Mouse (Mus musculus): ENCODE data around the gene Msh5.
"Not testable (repeated sequence)": the region's sequence is repeated elsewhere in the genome, so short reads cannot be mapped to it uniquely, and the experiment has no call there.

Msh5 gene

DNA sequence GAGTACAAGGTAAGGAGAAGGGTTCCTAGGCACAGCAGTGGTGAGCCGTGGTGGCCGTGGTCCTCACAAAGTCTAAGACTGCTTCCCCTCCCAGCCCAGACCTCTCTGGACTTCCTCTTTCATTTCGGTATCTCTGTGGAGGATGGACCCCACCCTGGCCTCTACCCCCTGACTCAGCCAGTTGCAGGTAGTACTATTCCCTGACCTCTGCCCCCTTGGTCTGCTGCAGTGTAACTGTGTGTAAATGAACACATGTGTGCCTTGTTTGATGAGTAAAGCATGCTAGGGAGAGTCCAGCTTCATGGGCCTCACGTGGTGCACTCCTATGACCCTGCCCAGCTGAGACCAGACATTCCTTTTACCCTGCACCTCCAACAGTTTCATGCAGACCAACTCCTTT is 22.8 kb downstream of the Msh5 start:
- in situ Hi-C loops (cut with MboI, MseI): loop anchor here (5.0 kb wide), 1 partner anchor 39 kb away; no protein-coding TSS in a partner anchor

DNA sequence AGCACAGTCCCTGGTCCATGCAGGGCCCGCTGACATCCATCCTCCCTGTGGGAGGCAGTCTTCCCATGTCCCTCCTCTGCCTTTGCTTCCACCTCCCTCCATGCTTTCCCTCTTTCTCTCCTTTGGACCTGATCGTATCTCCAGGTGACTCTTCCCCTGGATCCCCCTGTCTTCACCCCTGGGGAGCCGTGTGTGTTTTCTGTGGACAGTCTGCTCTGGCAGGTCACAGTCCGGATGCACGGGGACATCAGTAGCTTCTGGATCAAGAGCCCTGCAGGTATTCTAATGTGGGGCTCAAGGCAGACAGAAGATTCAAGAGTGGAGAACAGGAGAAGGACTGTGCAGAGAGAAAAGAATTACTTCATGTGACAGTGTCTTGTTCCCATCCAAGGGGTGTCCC is 23.3 kb downstream of the Msh5 start:
- in situ Hi-C loops (cut with MboI, MseI): loop anchor here (5.0 kb wide), 1 partner anchor 39 kb away; no protein-coding TSS in a partner anchor

DNA sequence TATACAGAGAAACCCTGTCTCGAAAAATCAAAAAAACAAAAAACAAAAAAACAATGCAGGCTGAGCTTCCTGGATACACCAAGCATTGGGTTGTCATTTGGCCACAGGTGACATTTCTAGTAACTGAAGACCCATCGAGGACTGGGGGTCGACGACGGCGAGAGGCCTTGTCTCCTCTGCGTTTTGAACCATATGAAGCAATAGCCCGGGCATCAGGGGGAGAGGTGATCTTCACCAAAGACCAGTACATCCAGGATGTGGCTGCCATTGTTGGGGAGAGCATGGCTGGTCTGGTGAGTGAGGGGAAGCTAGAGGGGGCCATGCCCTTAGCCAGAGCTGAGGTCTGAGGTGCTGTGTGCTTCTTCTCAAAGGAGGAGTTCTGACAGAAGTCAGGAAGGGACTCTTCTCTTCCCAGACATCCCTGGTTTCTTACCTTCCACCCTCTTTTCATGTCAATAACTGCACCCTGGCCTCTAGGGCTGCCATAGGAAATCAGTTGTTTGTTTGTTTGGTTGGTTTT is 23.9 kb downstream of the Msh5 start:
- in situ Hi-C loops (cut with MboI, MseI): loop anchor here (5.0 kb wide), 1 partner anchor 40 kb away; no protein-coding TSS in a partner anchor

DNA sequence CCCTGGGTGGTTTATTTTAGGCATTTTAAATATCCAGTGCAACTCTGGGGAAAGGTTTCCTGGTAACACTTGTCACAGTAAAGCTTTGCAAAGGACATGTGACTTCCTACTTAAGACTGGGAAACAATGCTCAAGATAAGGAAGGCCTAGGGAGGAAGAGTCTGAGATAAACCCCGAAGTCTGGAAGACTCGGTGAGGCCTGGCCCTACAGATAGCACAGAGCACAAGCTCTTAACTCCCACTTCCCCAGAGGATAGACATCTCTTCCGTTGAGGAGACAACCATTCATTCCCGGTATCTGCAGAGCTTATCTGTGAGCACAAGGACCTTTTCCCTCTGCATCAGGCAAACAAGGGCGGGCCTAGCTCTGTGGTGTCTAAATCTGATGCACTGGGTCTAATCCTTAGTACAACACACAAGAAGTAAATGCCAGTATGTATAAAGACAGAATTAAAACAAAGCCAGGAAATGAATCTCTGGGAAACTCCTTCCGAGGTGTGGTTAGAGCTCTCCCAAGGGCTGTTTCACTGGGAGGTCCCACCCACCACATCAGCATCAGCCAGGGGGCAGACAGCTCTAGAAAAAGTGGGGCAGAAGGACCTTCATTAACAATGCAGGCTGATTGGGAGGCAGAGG is 24.6 kb downstream of the Msh5 start:
- in situ Hi-C loops (cut with MboI, MseI): loop anchor here (5.0 kb wide), 1 partner anchor 40 kb away; no protein-coding TSS in a partner anchor

DNA sequence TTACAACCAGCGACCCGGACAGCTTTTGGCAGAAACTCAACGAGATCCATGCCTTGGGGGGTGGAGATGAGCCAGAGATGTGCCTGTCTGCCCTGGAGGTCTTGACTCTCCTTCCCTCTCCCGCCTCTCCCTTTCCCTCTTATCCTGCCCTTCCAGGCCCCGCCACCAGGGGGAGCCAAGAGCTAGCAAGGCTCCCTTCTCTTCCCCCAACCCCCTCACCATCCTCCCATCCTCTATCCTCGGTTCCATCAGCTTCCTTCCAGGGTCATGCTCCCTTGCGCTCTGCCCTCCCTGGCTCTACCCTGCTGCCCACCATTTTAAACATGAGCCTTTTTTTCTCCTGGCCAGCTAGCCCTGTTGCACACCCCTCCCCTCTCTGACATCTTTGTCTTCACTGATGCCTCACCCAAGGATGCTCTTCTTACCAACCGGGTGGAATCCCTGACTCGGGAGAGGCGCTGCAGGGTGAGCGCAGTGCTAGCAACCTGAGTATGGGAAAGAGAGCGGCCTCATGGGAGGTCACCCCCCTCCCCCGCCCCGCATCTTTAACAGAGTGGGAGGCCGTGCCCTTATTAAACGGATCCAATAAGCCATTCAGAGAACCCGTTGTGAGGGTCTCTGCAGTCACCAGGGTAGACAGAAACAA is 25.3 kb downstream of the Msh5 start:
- in situ Hi-C loops (cut with MboI, MseI): loop anchor here (5.0 kb wide), 1 partner anchor 41 kb away; no protein-coding TSS in a partner anchor

DNA sequence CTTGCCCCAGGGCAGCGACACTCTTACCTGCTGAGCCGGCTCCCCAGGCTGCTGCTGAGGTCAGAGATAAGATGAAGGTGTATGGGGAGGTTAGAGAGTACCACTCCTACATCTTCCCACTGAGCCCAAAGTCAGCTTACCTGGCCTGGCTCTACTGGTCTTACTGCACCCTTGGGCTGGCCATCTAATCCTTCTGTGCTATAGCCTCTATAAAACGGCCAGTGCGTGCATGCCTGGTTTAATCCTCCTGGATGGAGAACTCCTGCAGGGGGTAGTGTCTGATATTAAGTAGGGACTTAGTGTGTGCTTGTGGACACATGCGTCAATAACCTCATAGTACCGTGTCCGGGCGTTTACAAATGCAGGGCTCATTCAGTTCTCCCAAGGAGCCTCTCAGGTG is 26.0 kb downstream of the Msh5 start:
- in situ Hi-C loops (cut with MboI, MseI): loop anchor here (5.0 kb wide), 1 partner anchor 42 kb away; no protein-coding TSS in a partner anchor

DNA sequence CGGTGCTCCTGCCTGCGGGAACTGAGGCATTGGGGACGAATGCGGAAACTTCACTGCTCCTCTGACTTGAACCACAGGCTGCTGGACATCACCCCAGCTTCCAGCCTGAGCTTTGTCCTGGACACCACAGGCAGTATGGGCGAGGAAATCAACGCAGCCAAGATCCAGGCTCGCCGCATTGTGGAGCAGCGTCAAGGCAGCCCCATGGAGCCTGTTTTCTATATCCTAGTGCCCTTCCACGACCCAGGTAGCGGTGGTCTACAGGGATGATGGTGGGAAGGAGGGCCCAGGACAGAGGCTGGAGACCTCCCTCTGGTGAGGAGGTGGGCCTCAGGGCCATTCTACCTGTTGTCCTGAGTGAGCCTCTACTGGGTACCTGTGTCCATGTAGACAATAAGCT is 26.7 kb downstream of the Msh5 start:
- in situ Hi-C loops (cut with MboI, MseI): loop anchor here (5.0 kb wide), 1 partner anchor 42 kb away; no protein-coding TSS in a partner anchor

DNA sequence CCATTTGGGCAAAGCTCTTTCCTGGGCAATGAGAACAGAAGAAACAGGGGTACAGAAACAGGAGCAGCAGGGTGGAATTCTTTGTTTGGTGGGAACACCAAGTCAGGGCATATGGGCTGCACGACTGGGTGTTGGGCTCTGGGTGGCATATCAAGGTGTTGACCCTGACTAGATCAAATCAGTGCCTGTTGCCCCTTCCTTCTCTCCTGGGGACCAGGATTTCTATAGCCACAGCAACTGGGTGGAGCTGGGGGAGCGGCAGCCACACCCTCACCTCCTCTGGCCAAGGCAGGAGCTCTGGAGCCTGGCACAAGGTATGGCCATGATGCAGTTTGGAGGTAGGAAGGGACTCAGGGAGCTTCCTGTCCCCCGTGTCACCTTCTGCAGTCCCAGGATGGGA is 28.4 kb downstream of the Msh5 start:
- in situ Hi-C loops (cut with MboI, MseI): no loop called here

DNA sequence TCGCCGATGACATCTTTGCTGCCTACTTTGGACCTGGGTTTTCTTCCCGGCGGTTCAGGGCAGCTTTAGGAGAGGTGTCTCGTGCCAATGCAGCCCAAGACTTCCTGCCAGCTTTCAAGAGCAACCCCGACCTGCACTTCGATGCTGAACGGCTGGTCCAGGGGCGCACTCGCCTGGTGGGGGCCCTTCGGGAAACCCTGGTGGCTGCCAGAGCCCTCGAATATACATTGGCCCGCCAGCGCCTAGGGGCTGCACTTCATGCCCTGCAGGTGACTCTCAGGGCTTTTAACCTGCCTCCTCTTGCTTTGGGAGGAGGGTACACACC is 28.9 kb downstream of the Msh5 start:
- in situ Hi-C loops (cut with MboI, MseI): no loop called here

DNA sequence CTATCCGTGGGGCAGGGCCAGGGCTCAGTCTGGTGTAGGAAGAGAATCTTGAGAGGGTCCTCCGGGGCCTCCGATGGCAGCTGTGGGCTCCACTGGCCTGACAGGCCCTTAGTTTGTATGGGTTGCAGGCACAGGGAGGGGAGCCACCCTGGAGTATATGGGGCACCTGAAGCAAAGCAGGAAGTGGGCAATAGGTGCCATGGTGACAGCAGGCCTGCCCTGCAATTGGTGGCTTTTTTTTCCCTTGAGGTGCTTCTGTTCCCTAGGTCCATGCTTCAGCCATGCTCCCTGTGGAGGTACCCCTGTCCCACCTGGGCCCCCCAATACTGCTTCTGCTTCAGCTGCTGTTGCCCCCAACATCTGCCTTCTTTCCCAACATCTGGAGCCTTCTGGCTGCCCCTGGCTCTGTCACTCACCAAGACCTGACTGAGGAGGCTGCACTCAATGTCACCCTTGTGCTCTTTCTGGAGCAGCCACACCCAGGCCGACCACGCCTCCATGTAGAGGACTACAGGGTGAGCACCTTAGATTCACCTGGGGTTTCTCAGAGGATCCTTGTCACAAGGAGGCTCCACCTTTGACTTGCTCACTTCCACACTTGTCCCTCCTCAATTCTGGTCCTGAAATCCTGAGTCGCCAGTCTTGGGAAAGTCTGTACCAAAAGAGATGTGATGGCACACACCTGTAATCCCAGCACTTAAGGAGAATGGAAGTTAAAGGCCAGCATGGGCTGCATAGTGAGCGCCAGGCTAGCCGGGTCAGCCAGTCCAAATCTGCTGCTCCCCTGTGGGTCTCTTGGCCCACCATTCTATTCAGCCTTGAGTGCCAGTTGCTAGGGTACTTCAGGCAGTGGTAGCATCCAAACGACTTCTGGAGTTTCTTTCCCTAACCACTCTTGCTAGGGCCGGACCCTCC is 29.5 kb downstream of the Msh5 start:
- in situ Hi-C loops (cut with MboI, MseI): no loop called here

DNA sequence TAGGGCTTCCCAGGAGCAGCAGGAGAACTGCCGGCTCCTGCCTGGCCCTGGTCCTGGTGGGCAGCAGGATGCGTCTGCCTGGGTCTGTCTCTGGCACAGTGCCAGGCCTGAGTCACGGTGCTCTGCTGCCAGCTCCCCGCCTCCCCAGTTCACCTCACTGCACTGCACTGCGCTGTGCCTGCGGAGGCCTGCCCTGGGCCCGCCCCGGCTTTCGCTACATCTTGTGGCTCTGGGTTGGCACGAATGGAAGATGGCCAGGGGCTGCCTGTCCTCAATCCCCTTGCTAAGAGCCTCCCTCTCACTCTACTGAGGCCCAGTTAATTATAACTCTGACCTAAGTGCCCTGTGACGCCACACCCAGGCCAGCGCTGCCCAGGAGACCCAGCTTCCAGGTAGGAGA is 30.2 kb downstream of the Msh5 start, which contains the start of gene Vwa7:
Gene Vwa7, plus strand, starts transcription at position 204 of the 400 bp plus-strand sequence.
- in situ Hi-C loops (cut with MboI, MseI): no loop called here

DNA sequence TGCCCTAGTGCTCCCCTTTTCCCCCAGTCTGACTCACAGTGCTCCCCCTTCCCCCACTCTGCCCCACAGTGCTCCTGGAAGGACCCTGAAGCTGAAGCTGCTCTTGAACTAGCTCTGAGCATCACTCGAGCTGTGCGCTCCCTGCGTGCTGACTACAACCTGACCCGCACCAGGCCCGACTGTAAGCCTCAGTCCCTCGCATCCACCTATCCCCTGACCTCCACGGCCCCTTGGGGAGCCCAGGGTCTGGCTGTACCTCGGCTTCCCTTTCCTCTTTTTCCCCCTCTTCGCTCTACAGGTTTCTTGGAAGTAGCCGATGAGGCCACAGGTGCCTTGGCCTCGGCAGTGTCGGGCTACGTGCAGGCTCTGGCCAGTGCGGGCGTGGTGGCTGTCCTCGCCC is 31.2 kb downstream of the Msh5 start:
- in situ Hi-C loops (cut with MboI, MseI): no loop called here

DNA sequence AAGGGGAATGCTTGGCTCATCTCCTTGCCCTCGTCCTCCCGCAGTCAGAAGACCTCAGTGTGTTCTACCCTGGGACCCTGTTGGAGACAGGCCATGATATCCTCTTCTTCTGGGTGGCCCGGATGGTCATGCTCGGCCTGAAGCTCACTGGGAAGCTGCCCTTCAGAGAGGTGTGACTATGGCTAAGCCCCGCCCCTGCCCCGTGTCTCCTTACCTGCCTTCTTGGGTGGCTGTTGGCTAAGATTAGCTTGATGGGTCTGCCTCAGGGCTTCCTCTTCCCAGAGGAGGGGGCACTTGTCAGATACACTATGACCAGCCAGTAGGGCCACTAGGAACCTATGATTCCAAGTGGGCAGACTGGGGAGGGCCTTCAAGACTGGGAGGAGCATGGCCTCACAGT is 33.3 kb downstream of the Msh5 start:
- in situ Hi-C loops (cut with MboI, MseI): no loop called here

DNA sequence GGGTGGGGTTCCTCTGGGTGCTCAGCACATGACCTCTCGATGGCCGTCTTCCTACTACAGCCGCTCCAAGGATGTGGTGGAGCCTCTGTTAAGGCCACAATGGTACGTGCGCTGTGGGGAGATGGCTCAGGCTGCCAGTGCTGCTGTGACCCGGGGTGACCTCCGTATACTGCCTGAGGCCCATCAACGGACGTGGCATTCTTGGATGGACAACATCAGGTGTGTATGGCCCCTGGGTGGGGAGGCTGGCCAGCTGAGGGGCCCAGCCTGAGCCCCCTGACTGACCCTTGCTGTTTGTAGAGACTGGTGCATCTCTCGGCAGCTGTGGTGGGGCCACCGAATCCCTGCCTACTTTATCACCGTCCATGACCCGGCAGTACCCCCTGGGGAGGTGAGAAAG is 34.1 kb downstream of the Msh5 start:
- in situ Hi-C loops (cut with MboI, MseI): no loop called here

DNA sequence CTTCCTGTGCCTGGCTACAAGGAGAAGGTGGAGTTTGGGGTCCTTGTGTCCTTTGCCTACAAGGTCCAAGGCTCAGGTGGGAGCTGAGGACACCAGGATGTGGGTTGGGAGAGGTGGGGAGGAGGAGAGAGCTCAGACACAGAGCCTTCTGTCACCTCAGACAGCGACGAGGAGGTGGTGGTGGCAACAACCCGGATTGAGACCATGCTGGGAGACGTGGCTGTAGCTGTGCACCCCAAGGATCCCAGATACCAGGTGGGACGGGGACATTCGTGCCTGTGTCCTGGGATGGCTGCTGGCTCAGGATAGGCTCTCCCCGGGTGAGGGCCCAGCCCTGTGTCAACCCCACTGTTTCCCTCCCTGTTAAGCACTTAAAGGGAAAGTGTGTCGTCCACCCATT is 35.1 kb downstream of the Msh5 start:
- in situ Hi-C loops (cut with MboI, MseI): no loop called here

DNA sequence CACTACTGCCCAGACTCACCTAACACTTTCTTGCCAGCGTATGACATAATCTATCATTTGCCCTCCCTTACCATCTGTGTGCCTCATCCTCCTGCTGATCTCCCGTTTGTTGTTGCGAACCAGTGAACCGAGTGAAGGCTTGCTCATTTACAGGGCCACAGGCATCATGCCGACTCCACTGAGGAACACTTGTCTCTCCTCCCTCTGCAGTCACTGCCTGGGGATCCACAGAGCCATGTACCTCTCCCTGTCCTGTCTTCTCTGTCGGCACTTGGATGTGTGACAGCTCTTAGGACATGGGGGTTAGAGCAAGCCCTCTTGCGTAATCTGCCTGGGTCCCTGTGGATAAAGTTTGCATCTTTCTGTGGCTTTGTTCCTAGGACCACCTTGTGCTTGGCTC is 37.0 kb downstream of the Msh5 start:
- in situ Hi-C loops (cut with MboI, MseI): no loop called here

DNA sequence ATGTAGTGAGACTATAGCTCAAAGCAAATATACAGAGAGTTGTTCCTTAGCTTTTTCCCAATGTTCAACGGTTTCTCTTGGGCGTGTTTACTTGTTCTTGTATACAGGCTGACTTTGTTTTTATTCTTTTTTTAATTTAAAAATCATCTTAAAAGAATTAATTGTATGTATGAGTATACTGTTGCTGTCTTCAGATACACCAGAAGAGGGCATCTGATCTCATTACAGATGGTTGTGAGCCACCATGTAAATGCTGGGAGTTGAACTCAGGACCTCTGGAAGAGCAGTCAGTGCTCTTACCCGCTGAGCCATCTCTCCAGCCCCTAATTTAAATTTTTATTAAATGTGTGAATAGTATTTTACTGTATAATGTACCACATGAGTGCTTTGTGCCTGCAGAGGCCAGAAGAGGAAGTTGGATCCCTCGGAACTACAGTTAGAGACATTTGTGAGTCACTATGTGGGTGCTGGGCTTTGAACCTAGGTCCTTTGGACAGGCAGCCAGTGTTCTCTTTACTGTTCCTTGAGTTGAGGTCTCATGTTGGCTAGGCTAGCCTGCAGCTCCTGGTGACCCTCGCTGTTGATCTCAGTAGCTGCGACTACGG is 39.1 kb downstream of the Msh5 start:
- in situ Hi-C loops (cut with MboI, MseI): no loop called here

DNA sequence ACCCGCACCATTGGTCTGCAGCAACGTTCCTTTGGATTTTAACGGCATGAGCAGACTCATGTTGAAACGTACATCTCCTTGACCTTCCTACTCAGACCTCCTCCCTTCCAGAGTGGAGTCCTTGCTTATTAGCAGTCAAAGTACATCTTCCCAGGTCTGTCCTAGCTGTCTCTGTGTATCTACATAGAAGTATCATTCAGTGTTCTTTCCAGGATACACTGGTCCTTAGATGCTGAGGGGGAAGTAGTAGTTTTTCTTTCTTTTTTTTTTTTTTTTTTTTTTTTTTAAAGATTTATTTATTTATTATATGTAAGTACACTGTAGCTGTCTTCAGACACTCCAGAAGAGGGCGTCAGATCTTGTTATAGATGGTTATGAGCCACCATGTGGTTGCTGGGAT is 40.6 kb downstream of the Msh5 start:
- in situ Hi-C loops (cut with MboI, MseI): not testable (repeated sequence)

DNA sequence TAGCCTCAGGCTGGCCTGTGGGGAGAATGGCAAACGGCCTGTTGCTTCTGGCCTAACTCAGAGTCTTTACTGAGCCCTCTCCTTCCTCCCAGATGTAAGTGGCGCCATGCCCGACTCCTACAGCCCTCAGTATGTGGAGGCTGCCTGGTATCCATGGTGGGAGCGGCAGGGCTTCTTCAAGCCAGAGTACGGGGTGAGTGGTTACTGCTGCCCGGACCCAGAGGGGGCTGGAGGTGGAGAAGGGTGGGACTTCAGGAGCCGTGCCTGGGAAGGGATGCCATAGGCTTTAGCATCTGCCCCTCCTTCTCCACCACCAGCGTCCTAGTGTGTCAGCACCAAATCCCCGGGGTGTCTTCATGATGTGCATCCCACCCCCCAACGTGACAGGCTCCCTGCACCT is 41.4 kb downstream of the Msh5 start:
- in situ Hi-C loops (cut with MboI, MseI): no loop called here

DNA sequence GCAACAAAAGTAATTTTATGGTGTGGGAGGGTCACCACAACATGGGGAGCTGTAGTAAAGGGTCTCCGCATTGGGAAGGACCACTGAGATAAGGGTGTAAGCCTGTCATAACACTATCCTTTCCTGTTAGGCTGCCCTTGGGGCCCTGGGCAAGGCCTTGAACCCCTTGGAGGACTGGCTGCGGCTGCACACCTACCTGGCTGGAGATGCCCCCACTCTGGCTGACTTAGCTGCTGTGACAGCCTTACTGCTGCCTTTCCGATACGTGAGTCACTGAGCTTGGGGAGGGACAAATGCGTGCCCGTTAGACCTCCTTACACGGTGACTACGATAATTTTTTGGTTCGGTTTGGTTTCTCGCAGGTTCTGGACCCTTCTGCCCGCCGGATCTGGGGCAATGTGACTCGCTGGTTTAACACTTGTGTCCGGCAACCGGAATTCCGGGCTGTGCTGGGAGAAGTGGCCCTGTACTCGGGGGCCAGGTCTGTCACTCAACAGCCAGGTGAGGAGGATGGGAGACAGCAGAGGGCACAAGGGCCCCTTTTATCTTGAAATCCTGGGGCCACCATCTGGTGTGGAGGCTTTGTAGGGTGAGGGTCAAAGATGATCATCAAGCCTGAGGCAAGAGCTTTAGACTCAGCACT is 42.3 kb downstream of the Msh5 start:
- in situ Hi-C loops (cut with MboI, MseI): no loop called here

Data from T-helper 1 cell (primary cell).